Mouse (Mus musculus) heart, embryonic 10.5 days (tissue): ENCODE measurements at regions not wholly inside any gene's neighbourhood (a gene's known extent, or its start where the extent isn't known, plus 50 kb on each side); places are given as distances from the start of the nearest gene placed in this dataset.

ENCODE experiments used
- DNase-seq: peaks from one replicate; pipeline ENCODE4 v3.0.0-alpha.2; 2017; ENCODE audit warnings: low spot score
- H3K27ac ChIP-seq: fragments of 300-500 bp; sonication (generic); 2 replicates; pipeline ENCODE4 v1.5.1; 2016; ENCODE audit warnings: mild to moderate bottlenecking
- H3K27me3 ChIP-seq: fragments of 300-500 bp; sonication (generic); 2 replicates; pipeline ENCODE4 v1.6.1; 2016; ENCODE audit warnings: mild to moderate bottlenecking; ENCODE audit not compliant: poor library complexity, insufficient read depth, severe bottlenecking
- H3K36me3 ChIP-seq: fragments of 300-500 bp; sonication (generic); 2 replicates; pipeline ENCODE4 v1.6.1; 2016; ENCODE audit warnings: mild to moderate bottlenecking, moderate library complexity
- H3K4me1 ChIP-seq: fragments of 300-500 bp; sonication (generic); 2 replicates; pipeline ENCODE4 v1.6.1; 2016; ENCODE audit warnings: mild to moderate bottlenecking
- H3K4me3 ChIP-seq: fragments of 300-500 bp; sonication (generic); 2 replicates; pipeline ENCODE4 v1.5.1; 2016; ENCODE audit warnings: mild to moderate bottlenecking, moderate library complexity
- H3K9me3 ChIP-seq: fragments of 300-500 bp; sonication (generic); 2 replicates; pipeline ENCODE4 v1.6.1; 2016; ENCODE audit warnings: mild to moderate bottlenecking, moderate library complexity
- whole genome bisulfite sequencing: fragments of 180-500 bp; shearing (Covaris S2); methylation state at CpG from one replicate; pipeline ENCODE4 v1.1.7; 2016; 5-methylcytosine and 5-hydroxymethylcytosine counted together

GRCm38 (mm10) chr4:127675745-127676315, 294.9 kb downstream of the CK137956 start:
- peaks cover 3% of the 10 kb centered on the region; the same call in 1 of the 2 replicates for H3K4me1 ChIP-seq
- no peak overlapping the region for H3K4me3 ChIP-seq
- H3K36me3 ChIP-seq: no peaks in the 10 kb centered on the region
- no peaks in the 10 kb centered on the region for H3K9me3 ChIP-seq
- no peak overlapping the region for H3K27ac ChIP-seq
- H3K27me3 ChIP-seq: no peaks in the 10 kb centered on the region
- whole genome bisulfite sequencing: 56% methylated on average over 16 of the region's 16 CpGs
- no peak for DNase-seq

- 80% methylated on average over 1 of the region's 1 CpGs for WGBS
- Histone ChIP-seq H3K27ac (no peak overlapping the region), H3K4me1 (no peaks in the 10 kb centered on the region), H3K4me3 (no peak overlapping the region), H3K27me3 (no peaks in the 10 kb centered on the region), H3K36me3 (no peaks in the 10 kb centered on the region), H3K9me3 (no peaks in the 10 kb centered on the region)
- DNase-seq: no peak
Measured at GRCm38 (mm10) chr4:127659950-127660349, 302.0 kb upstream of the Gjb5 start.

GRCm38 (mm10) chr4:127651601-127652000, 293.6 kb upstream of the Gjb5 start:
- Histone ChIP-seq H3K9me3 (no peaks in the 10 kb centered on the region), H3K4me3 (no peak overlapping the region), H3K27me3 (no peaks in the 10 kb centered on the region), H3K4me1 (no peaks in the 10 kb centered on the region), H3K27ac (no peak overlapping the region), H3K36me3 (no peaks in the 10 kb centered on the region)
- DNase-seq: no peak
- 81% methylated on average over 5 of the region's 5 CpGs for WGBS

- Histone ChIP-seq H3K9me3 (no peaks in the 10 kb centered on the region), H3K4me1 (no peaks in the 10 kb centered on the region), H3K27ac (no peak overlapping the region), H3K4me3 (no peak overlapping the region), H3K36me3 (no peaks in the 10 kb centered on the region), H3K27me3 (no peaks in the 10 kb centered on the region)
- 74% methylated on average over 5 of the region's 5 CpGs for WGBS
- DNase-seq: no peak
Measured at GRCm38 (mm10) chr4:127648011-127648410, 290.0 kb upstream of the Gjb5 start.

- no peaks in the 10 kb centered on the region for H3K4me1 ChIP-seq
- H3K9me3 ChIP-seq: no peaks in the 10 kb centered on the region
- no peak overlapping the region for H3K27ac ChIP-seq
- 86% methylated on average over 8 of the region's 8 CpGs for WGBS
- no peaks in the 10 kb centered on the region for H3K27me3 ChIP-seq
- no peak for DNase-seq
- no peaks in the 10 kb centered on the region for H3K36me3 ChIP-seq
- no peak overlapping the region for H3K4me3 ChIP-seq
Measured at GRCm38 (mm10) chr4:127647189-127647588, 289.2 kb upstream of the Gjb5 start.

GRCm38 (mm10) chr4:127640251-127641085, 282.5 kb upstream of the Gjb5 start:
- no peak overlapping the region for H3K4me3 ChIP-seq
- H3K9me3 ChIP-seq: no peaks in the 10 kb centered on the region
- peaks cover 10% of the 10 kb centered on the region for H3K4me1 ChIP-seq
- H3K36me3 ChIP-seq: no peaks in the 10 kb centered on the region
- no peaks in the 10 kb centered on the region for H3K27me3 ChIP-seq
- DNase-seq: no peak
- H3K27ac ChIP-seq: peak overlapping the region; percentile 64
- 60% methylated on average over 14 of the region's 14 CpGs for WGBS

- Histone ChIP-seq H3K4me3 (no peak overlapping the region), H3K36me3 (no peaks in the 10 kb centered on the region), H3K27ac (peak overlapping the region; percentile 64; the same call in 1 of the 2 replicates), H3K27me3 (no peaks in the 10 kb centered on the region), H3K4me1 (peaks cover 10% of the 10 kb centered on the region), H3K9me3 (no peaks in the 10 kb centered on the region)
- 80% methylated on average over 3 of the region's 3 CpGs for WGBS
- no peak for DNase-seq
Measured at GRCm38 (mm10) chr4:127639765-127640164, 281.8 kb upstream of the Gjb5 start.

GRCm38 (mm10) chr4:127636934-127637333, 279.0 kb upstream of the Gjb5 start:
- Histone ChIP-seq H3K27ac (no peak overlapping the region), H3K4me3 (no peak overlapping the region), H3K9me3 (no peaks in the 10 kb centered on the region), H3K27me3 (no peaks in the 10 kb centered on the region), H3K36me3 (no peaks in the 10 kb centered on the region), H3K4me1 (peaks cover 10% of the 10 kb centered on the region)
- 56% methylated on average over 11 of the region's 11 CpGs for WGBS
- no peak for DNase-seq

- Histone ChIP-seq H3K4me3 (no peak overlapping the region), H3K36me3 (no peaks in the 10 kb centered on the region), H3K27me3 (no peaks in the 10 kb centered on the region), H3K9me3 (no peaks in the 10 kb centered on the region), H3K4me1 (peaks cover 4% of the 10 kb centered on the region), H3K27ac (no peak overlapping the region)
- DNase-seq: no peak
- 77% methylated on average over 8 of the region's 8 CpGs for WGBS
Measured at GRCm38 (mm10) chr4:127635262-127635661, 277.3 kb upstream of the Gjb5 start.

- Histone ChIP-seq H3K4me3 (no peak overlapping the region), H3K27ac (no peak overlapping the region), H3K4me1 (no peaks in the 10 kb centered on the region), H3K27me3 (no peaks in the 10 kb centered on the region), H3K36me3 (no peaks in the 10 kb centered on the region), H3K9me3 (no peaks in the 10 kb centered on the region)
- WGBS: 6% methylated on average over 14 of the region's 14 CpGs
- DNase-seq: peak; percentile 83
Measured at GRCm38 (mm10) chr4:127619870-127620269, 261.9 kb upstream of the Gjb5 start.

- no peak for DNase-seq
- WGBS: 48% methylated on average over 8 of the region's 8 CpGs
Measured at GRCm38 (mm10) chr4:127612761-127613160, 254.8 kb upstream of the Gjb5 start.

GRCm38 (mm10) chr4:127600919-127601318, 242.9 kb upstream of the Gjb5 start:
- no peaks in the 10 kb centered on the region for H3K36me3 ChIP-seq
- H3K27me3 ChIP-seq: no peaks in the 10 kb centered on the region
- no peak overlapping the region for H3K27ac ChIP-seq
- no peaks in the 10 kb centered on the region for H3K9me3 ChIP-seq
- no peak overlapping the region for H3K4me3 ChIP-seq
- DNase-seq: no peak
- 0 out of 2 replicates have a peak, but pooled peaks cover 4% of the 10 kb centered on the region for H3K4me1 ChIP-seq
- 70% methylated on average over 8 of the region's 8 CpGs for WGBS

More at GRCm38 (mm10) chr4:127612761-127613160, 254.8 kb upstream of the Gjb5 start:
- H3K4me1 ChIP-seq: no peaks in the 10 kb centered on the region
- H3K27me3 ChIP-seq: no peaks in the 10 kb centered on the region
- H3K27ac ChIP-seq: no peak overlapping the region
- H3K36me3 ChIP-seq: no peaks in the 10 kb centered on the region
- no peaks in the 10 kb centered on the region for H3K9me3 ChIP-seq
- no peak overlapping the region for H3K4me3 ChIP-seq

- DNase-seq: no peak
- 0 out of 2 replicates have a peak, but pooled peaks cover 4% of the 10 kb centered on the region for H3K4me1 ChIP-seq
- H3K4me3 ChIP-seq: no peak overlapping the region
- H3K36me3 ChIP-seq: no peaks in the 10 kb centered on the region
- no peak overlapping the region for H3K27ac ChIP-seq
- no peaks in the 10 kb centered on the region for H3K9me3 ChIP-seq
- 69% methylated on average over 3 of the region's 3 CpGs for WGBS
- no peaks in the 10 kb centered on the region for H3K27me3 ChIP-seq
Measured at GRCm38 (mm10) chr4:127598610-127599009, 240.6 kb upstream of the Gjb5 start.
